Mouse (Mus musculus) limb, embryonic 13.5 days (tissue): ENCODE results near the gene Samd14. TPM values are rescaled to one million over a fixed set of nuclear protein-coding genes. Genes with fewer than 3 reads are reported as not detected.

Experiments
- ATAC-seq: fragments of 200-750 bp; cut with Nextera tagmentation; 2 replicates; pipeline ENCODE4 v1.8.0; 2017; ENCODE audit warnings: low read depth, moderate number of reproducible peaks, moderate TSS enrichment; ENCODE audit not compliant: low FRiP score
- H3K27ac ChIP-seq: fragments of 300-500 bp; sonication (generic); 2 replicates; pipeline ENCODE4 v1.5.1; 2015; ENCODE audit warnings: inconsistent platforms, mild to moderate bottlenecking, moderate library complexity
- H3K27me3 ChIP-seq: fragments of 300-500 bp; sonication (generic); 2 replicates; pipeline ENCODE4 v1.6.1; 2015; ENCODE audit warnings: mild to moderate bottlenecking, inconsistent platforms
- H3K36me3 ChIP-seq: fragments of 300-500 bp; sonication (generic); 2 replicates; pipeline ENCODE4 v1.6.1; 2015; ENCODE audit warnings: inconsistent platforms, mild to moderate bottlenecking, moderate library complexity
- H3K4me1 ChIP-seq: fragments of 300-500 bp; sonication (generic); 2 replicates; pipeline ENCODE4 v1.6.1; 2015; ENCODE audit warnings: inconsistent platforms
- H3K4me2 ChIP-seq: fragments of 300-500 bp; sonication (generic); replicated peaks from 2 replicates; pipeline ENCODE4 v1.6.1; 2015; ENCODE audit warnings: inconsistent platforms, mild to moderate bottlenecking, moderate library complexity
- H3K4me3 ChIP-seq: fragments of 300-500 bp; sonication (generic); 2 replicates; pipeline ENCODE4 v1.5.1; 2015; ENCODE audit warnings: moderate library complexity, mild to moderate bottlenecking, inconsistent platforms
- H3K9ac ChIP-seq: fragments of 300-500 bp; sonication (generic); 2 replicates; pipeline ENCODE4 v1.6.1; 2015; ENCODE audit warnings: mild to moderate bottlenecking, inconsistent platforms
- H3K9me3 ChIP-seq: fragments of 300-500 bp; sonication (generic); 2 replicates; pipeline ENCODE4 v1.6.1; 2016; ENCODE audit warnings: inconsistent platforms
- WGBS: fragments of 180-500 bp; shearing (Covaris S2); methylation state at CpG from one replicate; pipeline ENCODE4 v1.1.7; 2015; 5-methylcytosine and 5-hydroxymethylcytosine counted together
- polyA plus RNA-seq: library from polyadenylated mRNA; unstranded; fragments of >200 nt; fragmentation: Nextera tagmentation; extraction: Ambion mirVana; gene quantifications from 2 replicates; pipeline ENCODE4 v1.2.1, GENCODE M21; 2015

Samd14 gene
- polyA plus RNA-seq, 1 experiment from 2014 or later, result 37.7 TPM

DNA sequence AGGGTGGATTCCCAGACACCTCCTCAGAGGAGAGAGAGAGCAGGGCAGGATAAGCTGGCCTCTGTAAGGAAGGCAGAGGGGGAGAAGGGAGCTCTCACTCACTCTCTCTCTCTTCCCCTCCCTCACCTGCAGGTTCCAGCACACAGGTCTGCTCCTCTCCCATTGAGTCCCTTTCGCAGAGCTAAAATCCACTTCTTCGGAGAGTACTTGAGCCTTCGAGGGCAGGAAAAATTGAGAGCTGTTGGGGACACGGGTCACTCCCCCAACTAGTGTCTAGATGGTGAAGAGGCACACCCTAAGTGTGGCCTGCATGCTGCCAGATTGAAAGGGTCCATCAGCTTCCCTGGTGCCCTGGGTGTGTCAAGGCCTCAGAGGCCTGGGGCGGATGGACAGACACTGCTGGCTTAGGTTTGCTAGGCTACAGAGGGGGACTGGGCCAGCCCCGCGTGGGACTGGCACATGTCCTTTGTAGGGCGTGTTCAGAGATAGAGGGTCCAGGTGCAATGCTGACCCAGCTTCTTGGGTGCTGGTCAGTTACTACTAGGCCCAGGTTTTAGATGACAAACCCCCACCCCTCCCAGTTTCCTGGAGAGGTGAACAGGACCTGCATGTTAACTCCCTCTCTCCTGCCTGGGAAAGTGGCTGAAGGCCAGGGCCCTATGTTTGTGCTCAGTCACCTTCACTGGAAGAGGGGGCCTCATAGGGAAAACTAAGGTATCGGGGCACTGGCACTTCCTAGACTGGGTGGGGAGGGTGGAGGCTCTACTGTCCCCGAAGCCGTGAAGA is 15.7 kb downstream of the Samd14 start:
- H3K9ac ChIP-seq, result no peak overlapping the region
- no peaks in the 10 kb centered on the region for H3K27me3 ChIP-seq
- peaks cover 6% of the 10 kb centered on the region; the same call in 1 of the 2 replicates for H3K4me1 ChIP-seq
- no peak overlapping the region for H3K4me2 ChIP-seq
- H3K36me3 ChIP-seq, result peaks cover 83% of the 10 kb centered on the region
- H3K27ac ChIP-seq, result no peak overlapping the region
- WGBS, result 90% methylated on average over 11 of the region's 11 CpGs
- no peaks in the 10 kb centered on the region; the same call in 1 of the 2 replicates for H3K9me3 ChIP-seq
- no peak for ATAC-seq
- no peak overlapping the region for H3K4me3 ChIP-seq

DNA sequence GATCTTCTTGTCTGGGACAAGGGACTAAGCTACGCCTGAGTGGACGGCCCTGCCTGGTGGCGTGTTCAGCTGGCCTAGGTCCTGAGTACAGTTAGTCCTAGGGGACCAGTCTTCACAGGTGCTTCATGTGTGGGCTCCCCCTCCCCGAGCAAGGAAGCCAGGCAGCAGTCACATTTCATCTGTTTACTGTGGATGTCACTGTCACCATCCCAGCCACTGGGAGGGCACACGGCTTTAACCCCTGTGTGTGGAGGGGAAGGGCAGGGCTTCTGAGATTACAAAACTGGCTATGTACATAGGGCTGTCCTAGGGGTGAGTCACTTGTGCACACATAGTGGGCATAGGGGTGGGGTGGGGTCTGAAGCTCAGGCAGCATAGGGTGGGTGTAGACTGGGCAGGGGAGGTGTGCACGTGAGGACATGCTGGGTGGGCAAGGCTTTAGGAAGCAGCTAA is 16.4 kb downstream of the Samd14 start:
- H3K9me3 ChIP-seq, result no peaks in the 10 kb centered on the region; the same call in 1 of the 2 replicates
- no peak overlapping the region for H3K27ac ChIP-seq
- H3K27me3 ChIP-seq, result no peaks in the 10 kb centered on the region
- WGBS, result 83% methylated on average over 6 of the region's 6 CpGs
- peaks cover 79% of the 10 kb centered on the region for H3K36me3 ChIP-seq
- no peak overlapping the region for H3K9ac ChIP-seq
- H3K4me2 ChIP-seq, result no peak overlapping the region
- no peak overlapping the region for H3K4me3 ChIP-seq
- H3K4me1 ChIP-seq, result peaks cover 6% of the 10 kb centered on the region; the same call in 1 of the 2 replicates
- ATAC-seq, result no peak

DNA sequence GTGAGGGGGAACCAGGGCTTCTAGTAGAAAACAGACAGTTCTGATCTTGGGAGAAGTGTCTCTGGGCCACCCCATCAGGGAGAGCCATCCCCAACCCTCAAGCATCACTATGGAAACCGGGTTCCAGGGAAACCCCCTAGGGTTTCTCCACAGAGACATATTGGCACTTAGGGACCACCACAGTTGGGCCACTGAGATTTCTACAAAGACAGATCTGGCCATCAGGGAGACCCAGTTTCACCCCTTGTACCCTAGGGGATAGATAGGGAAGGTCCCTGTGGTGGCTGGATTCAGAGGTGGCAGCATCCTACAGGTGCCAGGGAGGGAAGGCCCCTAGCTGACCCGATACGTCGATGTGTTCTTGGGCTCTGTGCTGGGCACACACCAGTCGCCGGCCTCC is 17.2 kb downstream of the Samd14 start:
- no peaks in the 10 kb centered on the region for H3K27me3 ChIP-seq
- no peaks in the 10 kb centered on the region; the same call in 1 of the 2 replicates for H3K9me3 ChIP-seq
- ATAC-seq, result no peak
- no peak overlapping the region for H3K4me3 ChIP-seq
- no peak overlapping the region for H3K4me2 ChIP-seq
- H3K27ac ChIP-seq, result no peak overlapping the region
- peaks cover 76% of the 10 kb centered on the region for H3K36me3 ChIP-seq
- peaks cover 6% of the 10 kb centered on the region; the same call in 1 of the 2 replicates for H3K4me1 ChIP-seq
- H3K9ac ChIP-seq, result no peak overlapping the region
- WGBS, result 80% methylated on average over 6 of the region's 6 CpGs

DNA sequence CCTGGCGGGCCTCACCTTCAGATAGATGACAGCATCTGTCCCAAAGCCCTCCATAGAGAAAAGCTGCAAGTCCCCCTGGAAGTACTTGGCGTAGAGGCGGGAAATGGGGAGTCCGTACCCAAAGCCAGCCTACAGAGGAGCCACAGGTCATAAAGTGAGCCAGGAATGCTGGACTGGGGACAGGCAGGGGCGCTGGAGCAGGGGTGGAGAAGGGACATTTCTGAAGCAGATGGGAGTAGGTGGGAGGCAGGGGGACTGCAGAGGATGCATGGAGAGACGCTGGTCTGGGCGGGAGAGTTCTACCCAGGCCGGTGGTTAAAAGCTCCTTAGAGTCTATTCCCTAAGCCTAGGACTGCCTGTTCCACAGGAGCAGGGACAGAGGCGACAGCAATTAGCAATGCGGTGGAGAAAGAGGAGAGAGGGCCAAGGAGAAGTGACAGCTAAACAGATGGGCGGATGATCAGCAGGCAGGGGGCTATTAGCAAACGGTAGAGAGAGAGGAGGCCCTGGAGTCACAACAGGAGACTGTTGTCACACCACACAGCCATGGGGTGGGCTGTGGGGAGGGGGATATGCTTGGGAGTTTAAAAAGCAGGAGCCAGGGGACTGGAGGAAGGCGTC is 18.3 kb downstream of the Samd14 start:
- peaks cover 69% of the 10 kb centered on the region for H3K36me3 ChIP-seq
- 16% methylated on average over 13 of the region's 13 CpGs for WGBS
- no peak overlapping the region for H3K4me3 ChIP-seq

DNA sequence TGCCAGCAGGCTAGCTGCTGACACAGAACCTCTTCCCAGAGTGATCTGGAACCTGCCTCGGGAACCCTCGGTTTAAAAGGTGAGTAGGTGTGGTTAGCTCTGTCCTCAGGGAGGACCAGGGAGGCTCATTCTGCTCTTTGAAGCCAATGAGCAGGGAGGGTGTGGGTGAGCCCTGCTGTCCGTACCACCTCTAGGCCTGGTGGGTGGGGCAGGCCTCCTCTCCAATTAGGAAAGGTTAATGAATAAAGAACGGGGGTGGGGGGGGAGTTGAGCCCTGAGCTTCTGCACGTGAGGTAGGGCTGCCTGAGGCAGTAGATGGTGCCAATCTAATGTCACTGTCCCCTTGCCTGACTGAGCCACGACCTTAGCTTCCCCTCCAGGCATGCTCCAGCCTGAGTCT is 23.3 kb downstream of the Samd14 start:
- ATAC-seq, result no peak
- Histone ChIP-seq H3K4me2 (no peak overlapping the region), H3K9ac (no peak overlapping the region), H3K27me3 (0 out of 2 replicates have a peak, but pooled peaks cover 3% of the 10 kb centered on the region), H3K9me3 (no peaks in the 10 kb centered on the region), H3K4me3 (no peak overlapping the region), H3K27ac (no peak overlapping the region), H3K36me3 (peaks cover 50% of the 10 kb centered on the region), H3K4me1 (peaks cover 2% of the 10 kb centered on the region; the same call in 1 of the 2 replicates)
- 17% methylated on average over 6 of the region's 6 CpGs for WGBS

More for the DNA sequence above, 18.3 kb downstream of the Samd14 start:
- no peak for ATAC-seq
- no peaks in the 10 kb centered on the region for H3K27me3 ChIP-seq
- H3K4me1 ChIP-seq, result peaks cover 6% of the 10 kb centered on the region; the same call in 1 of the 2 replicates
- H3K27ac ChIP-seq, result no peak overlapping the region
- H3K9me3 ChIP-seq, result no peaks in the 10 kb centered on the region
- H3K4me2 ChIP-seq, result no peak overlapping the region
- H3K9ac ChIP-seq, result peak overlapping the region; percentile 43

DNA sequence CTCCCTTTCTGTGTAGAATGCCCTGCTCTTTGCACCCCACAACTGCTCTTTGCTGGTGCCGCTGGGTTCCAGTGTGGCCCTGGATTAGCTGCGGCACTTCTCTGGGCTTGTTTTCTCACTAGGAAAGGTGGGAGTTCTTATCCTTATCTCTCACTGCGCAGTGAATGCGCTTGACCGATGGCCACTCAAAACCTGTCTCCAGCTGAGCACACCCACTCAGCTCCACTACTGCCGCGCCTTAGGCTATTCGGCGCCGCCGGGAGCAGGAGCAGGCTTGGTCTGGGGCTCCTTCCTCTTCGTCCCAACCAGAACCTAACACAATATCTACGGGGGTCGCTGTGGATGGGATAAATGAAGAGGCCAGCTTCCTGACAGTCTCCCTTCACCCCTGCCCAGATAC is 23.9 kb downstream of the Samd14 start:
- H3K9me3 ChIP-seq, result no peaks in the 10 kb centered on the region
- WGBS, result 70% methylated on average over 14 of the region's 14 CpGs
- H3K36me3 ChIP-seq, result peaks cover 52% of the 10 kb centered on the region
- H3K4me3 ChIP-seq, result no peak overlapping the region
- 0 out of 2 replicates have a peak overlapping the region, but pooled peaks have one; percentile 13 for H3K9ac ChIP-seq
- no peaks in the 10 kb centered on the region for H3K4me1 ChIP-seq
- no peak for ATAC-seq
- H3K4me2 ChIP-seq, result no peak overlapping the region
- H3K27ac ChIP-seq, result no peak overlapping the region
- 0 out of 2 replicates have a peak, but pooled peaks cover 3% of the 10 kb centered on the region for H3K27me3 ChIP-seq

DNA sequence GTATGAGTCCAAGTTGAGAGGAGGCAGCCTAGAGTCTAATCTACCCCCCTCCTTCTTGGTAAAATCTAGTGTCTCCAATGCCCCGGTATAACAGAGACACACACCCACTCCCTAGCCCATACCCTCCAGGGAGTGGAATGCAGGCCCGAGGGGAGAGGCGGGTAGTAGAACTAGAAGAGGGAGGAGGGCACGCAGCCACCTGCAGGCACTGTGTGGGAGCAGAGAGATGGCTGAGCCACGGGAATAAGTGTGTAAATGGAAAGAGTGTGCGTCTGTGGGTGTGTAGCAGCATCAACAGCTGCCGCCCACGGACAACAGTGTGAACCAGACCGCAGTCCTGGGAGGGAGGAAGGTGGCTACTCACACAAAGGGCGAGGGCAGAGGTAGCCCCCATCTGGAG is 25.2 kb downstream of the Samd14 start:
- H3K4me2 ChIP-seq, result no peak overlapping the region
- WGBS, result 62% methylated on average over 10 of the region's 10 CpGs
- ATAC-seq, result no peak
- H3K27ac ChIP-seq, result no peak overlapping the region
- peaks cover 2% of the 10 kb centered on the region for H3K4me1 ChIP-seq
- no peak overlapping the region; the same call in 1 of the 2 replicates for H3K9ac ChIP-seq
- 0 out of 2 replicates have a peak, but pooled peaks cover 3% of the 10 kb centered on the region for H3K27me3 ChIP-seq
- H3K4me3 ChIP-seq, result no peak overlapping the region
- peaks cover 46% of the 10 kb centered on the region for H3K36me3 ChIP-seq
- H3K9me3 ChIP-seq, result no peaks in the 10 kb centered on the region

DNA sequence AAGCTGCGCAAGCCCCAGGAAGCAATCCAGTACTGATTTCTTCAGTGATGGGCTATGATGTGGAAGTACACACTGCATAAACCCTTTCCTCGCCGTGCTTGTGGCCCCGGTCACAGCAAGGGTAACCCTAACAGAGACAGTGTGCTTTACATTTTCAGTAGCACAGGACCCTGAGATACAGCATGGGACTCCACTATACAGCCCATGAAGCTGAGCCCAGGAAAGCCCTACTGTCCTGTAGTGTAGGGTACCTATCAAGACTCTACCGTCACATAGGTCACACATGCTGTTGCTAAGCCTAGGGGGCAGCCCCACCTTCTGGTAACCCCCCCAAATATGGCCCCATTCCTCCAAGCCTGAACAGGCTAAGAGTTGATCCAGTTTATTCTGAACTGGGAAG is 26.8 kb downstream of the Samd14 start:
- no peaks in the 10 kb centered on the region for H3K9me3 ChIP-seq
- peaks cover 42% of the 10 kb centered on the region for H3K36me3 ChIP-seq
- no peak overlapping the region for H3K4me3 ChIP-seq
- H3K27ac ChIP-seq, result no peak overlapping the region
- 0 out of 2 replicates have a peak, but pooled peaks cover 3% of the 10 kb centered on the region for H3K27me3 ChIP-seq
- WGBS, result 95% methylated on average over 5 of the region's 5 CpGs
- no peak overlapping the region for H3K4me2 ChIP-seq
- ATAC-seq, result no peak
- H3K9ac ChIP-seq, result no peak overlapping the region
- H3K4me1 ChIP-seq, result peaks cover 10% of the 10 kb centered on the region

DNA sequence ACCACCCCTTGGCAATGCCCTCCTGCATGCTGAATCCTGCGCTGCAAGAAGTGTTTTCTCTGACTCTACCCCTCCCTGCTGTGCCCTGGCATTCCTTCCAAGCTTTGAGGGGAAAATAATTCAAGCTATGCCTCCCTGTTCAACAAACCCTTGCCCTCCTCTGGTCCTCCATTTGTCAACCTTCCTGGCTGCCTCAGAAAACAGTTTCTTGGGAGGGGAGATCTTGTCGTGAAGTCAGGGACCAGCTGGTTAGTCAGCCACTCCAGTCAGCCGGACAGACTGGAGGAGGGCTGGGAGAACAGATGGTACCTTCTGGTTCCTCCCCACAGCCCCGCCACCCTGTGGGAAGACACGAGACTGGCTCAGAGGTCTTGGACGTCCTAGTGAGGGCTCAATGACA is 27.6 kb downstream of the Samd14 start:
- 58% methylated on average over 6 of the region's 6 CpGs for WGBS

DNA sequence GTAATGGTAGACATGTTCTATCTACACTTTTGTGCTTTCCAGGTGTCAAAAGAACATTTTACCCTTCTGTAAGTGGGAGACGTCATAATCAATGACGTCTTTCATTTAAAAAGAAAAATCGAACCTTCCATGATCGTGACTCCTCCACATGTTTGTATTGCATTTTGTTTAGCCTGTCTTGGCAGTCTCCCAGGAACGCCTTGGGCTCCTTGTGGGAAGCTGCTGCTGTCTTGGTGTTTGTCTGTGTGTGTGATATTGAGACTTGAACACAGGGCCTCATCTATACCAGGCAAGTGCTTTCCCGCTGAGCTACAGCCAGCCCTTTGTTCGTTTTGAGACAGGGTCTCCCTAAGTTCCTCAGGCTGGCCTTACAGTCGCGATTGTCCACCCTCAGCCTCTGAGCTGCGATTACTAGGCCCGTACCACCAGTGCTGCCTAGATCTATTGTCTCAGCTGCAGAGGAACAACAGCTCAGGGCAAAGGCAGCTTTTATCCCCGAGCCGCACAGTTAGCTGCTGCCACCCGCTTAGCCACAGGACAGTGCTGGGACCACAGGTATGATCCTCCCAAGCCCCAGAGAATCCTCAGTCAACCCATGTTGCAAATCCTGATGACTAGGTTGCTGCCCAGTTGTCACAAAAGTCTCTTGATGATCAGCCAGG is 28.6 kb downstream of the Samd14 start:
- 82% methylated on average over 14 of the region's 14 CpGs for WGBS
- ATAC-seq, result no peak
- H3K4me1 ChIP-seq, result peaks cover 19% of the 10 kb centered on the region
- no peak overlapping the region for H3K4me2 ChIP-seq
- 0 out of 2 replicates have a peak, but pooled peaks cover 3% of the 10 kb centered on the region for H3K27me3 ChIP-seq
- H3K27ac ChIP-seq, result no peak overlapping the region
- H3K9ac ChIP-seq, result no peak overlapping the region
- H3K4me3 ChIP-seq, result no peak overlapping the region
- H3K36me3 ChIP-seq, result peaks cover 35% of the 10 kb centered on the region
- H3K9me3 ChIP-seq, result no peaks in the 10 kb centered on the region

More for the DNA sequence above, 27.6 kb downstream of the Samd14 start:
- Histone ChIP-seq H3K4me1 (peaks cover 17% of the 10 kb centered on the region), H3K9me3 (no peaks in the 10 kb centered on the region), H3K9ac (no peak overlapping the region), H3K4me3 (no peak overlapping the region), H3K27ac (no peak overlapping the region), H3K4me2 (no peak overlapping the region), H3K36me3 (peaks cover 35% of the 10 kb centered on the region), H3K27me3 (0 out of 2 replicates have a peak, but pooled peaks cover 3% of the 10 kb centered on the region)
- ATAC-seq, result no peak

DNA sequence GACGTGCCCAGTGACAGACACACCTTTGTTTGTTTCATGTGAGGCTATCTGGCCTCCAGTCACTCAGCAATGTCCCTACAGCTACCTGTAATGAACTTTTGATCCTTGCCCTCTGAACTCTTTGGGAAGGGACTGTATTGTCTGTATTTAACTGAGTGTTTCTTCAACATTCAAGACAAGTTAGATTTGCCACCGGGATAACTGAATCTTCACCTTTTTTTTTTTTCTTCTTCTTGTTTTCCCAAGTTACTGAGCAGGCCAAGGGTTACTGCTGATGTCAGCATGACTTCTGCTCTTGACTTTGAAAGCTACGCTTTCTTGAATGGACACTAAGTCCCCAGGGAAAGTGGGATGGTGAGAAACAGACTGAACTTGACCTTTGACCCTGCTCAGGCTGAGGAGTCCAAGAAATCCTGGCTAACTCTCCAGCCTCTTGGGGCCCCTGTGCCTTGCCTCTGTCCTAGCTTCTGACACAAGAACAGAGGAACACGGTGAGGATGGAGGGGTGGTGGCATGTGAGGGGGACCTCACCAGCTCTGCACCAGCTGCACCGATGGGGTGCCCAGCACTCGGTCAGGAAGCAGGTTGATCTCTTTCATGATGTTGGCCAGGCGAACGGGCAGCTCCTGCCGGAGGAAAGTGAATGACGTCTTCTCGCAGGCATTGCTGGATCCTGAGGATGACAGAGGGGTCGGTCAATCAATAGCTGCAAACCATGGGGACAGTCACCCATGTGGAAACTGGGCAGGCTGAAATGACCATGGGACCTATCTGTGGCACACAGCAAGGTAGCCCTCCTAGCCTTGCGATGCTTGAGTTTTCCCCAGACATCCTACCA is 29.4 kb downstream of the Samd14 start:
- WGBS, result 85% methylated on average over 13 of the region's 13 CpGs
- H3K4me3 ChIP-seq, result no peak overlapping the region
- no peak overlapping the region for H3K27ac ChIP-seq
- H3K9me3 ChIP-seq, result no peaks in the 10 kb centered on the region
- H3K36me3 ChIP-seq, result peaks cover 35% of the 10 kb centered on the region
- no peaks in the 10 kb centered on the region for H3K27me3 ChIP-seq
- no peak overlapping the region for H3K9ac ChIP-seq
- no peak overlapping the region for H3K4me2 ChIP-seq
- H3K4me1 ChIP-seq, result peaks cover 19% of the 10 kb centered on the region
- no peak for ATAC-seq
